Mouse (Mus musculus) intestine, embryonic 14.5 days (tissue): ENCODE measurements around the gene Dnajb13. TPM values are rescaled to one million over a fixed set of nuclear protein-coding genes. Genes with fewer than 3 reads are reported as not detected.
A peak's percentile ranks its signal among the peaks of the same experiment; 100 is the strongest.
"Not testable (repeated sequence)": the region's sequence is repeated elsewhere in the genome, so short reads cannot be mapped to it uniquely, and the experiment has no call there.

Source experiments
- ATAC-seq: fragments of 200-750 bp; cut with Nextera tagmentation; replicated peaks from 2 replicates; pipeline ENCODE4 v1.8.0; 2017; ENCODE audit warnings: low read depth, moderate number of reproducible peaks, moderate TSS enrichment, moderate library complexity; ENCODE audit not compliant: low FRiP score, low TSS enrichment
- DNase-seq: peaks from one replicate; pipeline ENCODE4 v3.0.0-alpha.2; 2018; ENCODE audit warnings: low spot score
- H3K27ac ChIP-seq: fragments of 300-500 bp; sonication (generic); 2 replicates; pipeline ENCODE4 v1.5.1; 2014; ENCODE audit warnings: low read depth, mild to moderate bottlenecking, control low read depth
- H3K27me3 ChIP-seq: fragments of 300-500 bp; sonication (generic); replicated peaks from 2 replicates; pipeline ENCODE4 v1.6.1; 2014; ENCODE audit warnings: low read length, control low read depth; ENCODE audit not compliant: control insufficient read depth, insufficient read depth
- H3K36me3 ChIP-seq: fragments of 300-500 bp; sonication (generic); 2 replicates; pipeline ENCODE4 v1.6.1; 2014; ENCODE audit warnings: low read length, control low read depth; ENCODE audit not compliant: control insufficient read depth, insufficient read depth
- H3K4me1 ChIP-seq: fragments of 300-500 bp; sonication (generic); replicated peaks from 2 replicates; pipeline ENCODE4 v1.6.1; 2014; ENCODE audit warnings: low read length, control low read depth, mixed read lengths; ENCODE audit not compliant: control insufficient read depth, insufficient read depth
- H3K4me2 ChIP-seq: fragments of 300-500 bp; sonication (generic); 2 replicates; pipeline ENCODE4 v1.6.1; 2014; ENCODE audit warnings: low read length
- H3K4me3 ChIP-seq: fragments of 300-500 bp; sonication (generic); 2 replicates; pipeline ENCODE4 v1.5.1; 2014; ENCODE audit warnings: low read depth, low read length, control low read depth, mixed read lengths
- H3K9ac ChIP-seq: fragments of 300-500 bp; sonication (generic); 2 replicates; pipeline ENCODE4 v1.6.1; 2014; ENCODE audit warnings: mild to moderate bottlenecking, low read length
- H3K9me3 ChIP-seq: fragments of 300-500 bp; sonication (generic); 2 replicates; pipeline ENCODE4 v1.6.1; 2016; ENCODE audit warnings: low read length, control low read depth; ENCODE audit not compliant: control insufficient read depth
- WGBS: fragments of 180-500 bp; shearing (Covaris S2); extraction: QIAGEN DNeasy Blood & Tissue Kit; methylation state at CpG from one replicate; pipeline ENCODE4 v1.1.7; 2014; 5-methylcytosine and 5-hydroxymethylcytosine counted together
- polyA plus RNA-seq: library from polyadenylated mRNA; unstranded; fragments of >200 nt; fragmentation: Nextera tagmentation; extraction: Ambion mirVana; gene quantifications from 2 replicates; pipeline ENCODE4 v1.2.1, GENCODE M21; 2014

The Dnajb13 gene
- polyA plus RNA-seq, 1 experiment from 2014 or later = 0.24 TPM

DNA sequence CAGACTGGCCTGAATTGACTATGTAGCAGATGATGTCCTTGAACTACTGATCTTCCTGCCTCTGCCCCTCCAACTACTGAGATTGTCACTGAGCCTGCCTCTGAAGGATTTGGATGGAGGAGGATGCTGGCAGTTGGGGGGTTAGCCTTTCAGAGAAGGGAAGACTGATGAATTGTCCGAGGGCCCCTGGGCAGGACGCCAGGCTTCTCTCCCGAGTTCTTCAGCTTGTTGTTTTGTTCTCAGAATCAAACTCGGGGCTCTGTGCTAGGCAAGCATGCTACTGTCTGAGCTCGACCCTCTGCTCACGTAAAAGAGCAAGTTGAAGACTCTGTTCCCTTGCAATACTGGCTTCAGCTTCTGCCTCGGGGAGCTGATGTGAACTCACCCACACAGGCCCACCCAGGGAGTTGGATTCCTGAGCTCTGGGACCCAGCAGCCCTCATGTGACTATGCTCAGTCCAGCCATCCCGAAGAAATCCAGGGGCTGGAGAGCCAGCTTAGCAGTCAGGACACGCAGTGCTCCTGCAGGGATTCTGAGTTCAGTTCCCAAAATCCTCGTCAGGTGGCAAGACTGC is 26.2 kb downstream of the Dnajb13 start:
- Histone ChIP-seq H3K9me3 (no peaks in the 10 kb centered on the region), H3K36me3 (no peaks in the 10 kb centered on the region), H3K4me2 (peak overlapping the region; percentile 9; the same call in 1 of the 2 replicates), H3K27ac (peak overlapping the region; percentile 44), H3K4me1 (peaks cover 21% of the 10 kb centered on the region), H3K9ac (no peak overlapping the region), H3K27me3 (no peaks in the 10 kb centered on the region), H3K4me3 (no peak overlapping the region)
- peak; percentile 70 for DNase-seq
- no peak for ATAC-seq
- WGBS = 26% methylated on average over 10 of the region's 10 CpGs

DNA sequence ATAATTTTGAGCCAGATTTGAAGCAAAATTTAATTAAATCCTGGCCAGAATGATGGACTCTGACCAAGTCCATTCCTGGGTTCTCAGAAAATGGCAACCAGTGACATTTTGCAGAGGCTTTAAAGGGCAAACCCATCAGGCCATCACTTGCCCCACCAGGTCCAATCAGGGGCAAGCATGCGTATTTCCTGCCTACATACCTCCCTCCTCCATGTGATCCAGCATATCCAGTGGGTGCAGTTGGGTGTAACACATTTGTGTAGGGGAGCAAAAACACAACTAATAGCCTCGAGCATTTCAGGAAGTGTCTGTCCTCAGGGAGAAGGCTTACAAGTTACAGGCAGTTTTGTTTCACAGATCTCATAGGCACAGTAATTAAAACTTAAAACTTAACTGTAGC is 27.5 kb downstream of the Dnajb13 start:
- H3K36me3 ChIP-seq = no peaks in the 10 kb centered on the region
- ATAC-seq = no peak
- WGBS = 75% methylated on average over 2 of the region's 2 CpGs

GRCm38 (mm10) chr7:100484493-100484892 is 30.3 kb downstream of the Dnajb13 start:
- no peak for ATAC-seq
- no peak for DNase-seq
- Histone ChIP-seq H3K9ac (no peak overlapping the region), H3K4me3 (no peak overlapping the region), H3K4me1 (0 out of 2 replicates have a peak, but pooled peaks cover 10% of the 10 kb centered on the region), H3K27me3 (no peaks in the 10 kb centered on the region), H3K36me3 (no peaks in the 10 kb centered on the region), H3K27ac (no peak overlapping the region), H3K9me3 (no peaks in the 10 kb centered on the region), H3K4me2 (no peak overlapping the region)
- 82% methylated on average over 5 of the region's 5 CpGs for WGBS

More for the DNA sequence above, 27.5 kb downstream of the Dnajb13 start:
- Histone ChIP-seq H3K4me1 (0 out of 2 replicates have a peak, but pooled peaks cover 11% of the 10 kb centered on the region), H3K4me3 (no peak overlapping the region), H3K27me3 (no peaks in the 10 kb centered on the region), H3K9me3 (no peaks in the 10 kb centered on the region), H3K27ac (no peak overlapping the region), H3K4me2 (no peak overlapping the region), H3K9ac (no peak overlapping the region)
- DNase-seq = no peak

GRCm38 (mm10) chr7:100482046-100482445 is 32.7 kb downstream of the Dnajb13 start:
- H3K4me2 ChIP-seq, H3K9ac ChIP-seq, DNase-seq, ATAC-seq, H3K36me3 ChIP-seq, H3K27ac ChIP-seq, H3K4me3 ChIP-seq, H3K27me3 ChIP-seq, H3K4me1 ChIP-seq, H3K9me3 ChIP-seq: not testable (repeated sequence)
- WGBS = 80% methylated on average over 2 of the region's 2 CpGs

- 83% methylated on average over 17 of the region's 17 CpGs for WGBS
- no peak for DNase-seq
- Histone ChIP-seq H3K27me3 (no peaks in the 10 kb centered on the region), H3K9me3 (no peaks in the 10 kb centered on the region), H3K4me2 (no peak overlapping the region), H3K9ac (no peak overlapping the region), H3K4me1 (no peaks in the 10 kb centered on the region), H3K36me3 (no peaks in the 10 kb centered on the region), H3K27ac (no peak overlapping the region), H3K4me3 (no peak overlapping the region)
- ATAC-seq = no peak
Observed at GRCm38 (mm10) chr7:100480175-100480574, 34.6 kb downstream of the Dnajb13 start.

GRCm38 (mm10) chr7:100479823-100480164 is 35.0 kb downstream of the Dnajb13 start:
- H3K4me3 ChIP-seq = no peak overlapping the region
- H3K4me1 ChIP-seq = no peaks in the 10 kb centered on the region
- ATAC-seq (no peak), DNase-seq (no peak)
- WGBS = 60% methylated on average over 15 of the region's 15 CpGs
- no peaks in the 10 kb centered on the region for H3K9me3 ChIP-seq
- no peak overlapping the region for H3K9ac ChIP-seq
- H3K36me3 ChIP-seq = no peaks in the 10 kb centered on the region
- H3K4me2 ChIP-seq = no peak overlapping the region
- no peaks in the 10 kb centered on the region for H3K27me3 ChIP-seq
- no peak overlapping the region for H3K27ac ChIP-seq

GRCm38 (mm10) chr7:100479100-100479822 is 35.5 kb downstream of the Dnajb13 start:
- H3K9ac ChIP-seq = no peak overlapping the region
- ATAC-seq (no peak), DNase-seq (no peak)
- H3K27ac ChIP-seq = no peak overlapping the region
- H3K4me3 ChIP-seq = no peak overlapping the region
- no peaks in the 10 kb centered on the region for H3K4me1 ChIP-seq
- WGBS = 73% methylated on average over 20 of the region's 20 CpGs
- H3K9me3 ChIP-seq = no peaks in the 10 kb centered on the region
- H3K36me3 ChIP-seq = no peaks in the 10 kb centered on the region
- H3K4me2 ChIP-seq = no peak overlapping the region
- H3K27me3 ChIP-seq = no peaks in the 10 kb centered on the region

DNA sequence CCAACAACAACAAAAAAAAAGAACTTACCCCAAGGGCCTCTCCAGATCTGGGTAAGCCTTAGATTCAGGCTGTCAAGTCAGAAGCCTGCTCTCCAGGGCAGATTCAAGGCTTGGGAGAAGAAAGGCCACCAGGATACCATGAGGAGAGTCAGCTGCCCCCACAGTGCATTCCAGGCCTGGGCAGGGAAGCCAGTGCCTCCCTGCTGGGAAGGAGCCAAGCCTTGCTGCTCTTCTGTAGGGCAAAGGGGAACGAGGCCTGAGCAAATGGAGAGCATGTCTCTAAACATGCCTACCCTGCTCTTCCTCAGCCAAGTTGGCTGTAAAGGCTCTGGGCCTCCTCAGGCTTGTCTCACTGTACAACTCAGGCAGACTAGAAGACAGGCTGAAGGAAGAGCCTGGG is 40.1 kb downstream of the Dnajb13 start:
- Histone ChIP-seq H3K36me3 (peaks cover 10% of the 10 kb centered on the region), H3K27ac (no peak overlapping the region), H3K4me2 (no peak overlapping the region), H3K9me3 (no peaks in the 10 kb centered on the region), H3K9ac (no peak overlapping the region), H3K4me1 (no peaks in the 10 kb centered on the region), H3K4me3 (no peak overlapping the region), H3K27me3 (no peaks in the 10 kb centered on the region)
- DNase-seq = no peak
- 53% methylated on average over 1 of the region's 1 CpGs for WGBS
- no peak for ATAC-seq
